Mouse (Mus musculus) left cerebral cortex, adult 9 months (tissue): Measurements from ENCODE around the gene Ccdc39.

Experiments used
- DNase-seq, 2 experiments: peaks; one replicate each; pipeline ENCODE4 v3.0.0; 2022; ENCODE audit warnings: low spot score in 2 of 2

Ccdc39 gene

GRCm38 (mm10) chr3:33790975-33791374, 53.1 kb downstream of the Ccdc39 start:
- DNase-seq, result no peak
